ENCODE assay signal across 14 mouse cellular contexts in genomic region chr1:92905703-92906310, GRCm38 (mm10). TPM values are rescaled to one million over a fixed set of nuclear protein-coding genes. Genes with fewer than 3 reads are reported as not detected.
DNase-seq lines count a peak whose midpoint lies in the region; ATAC-seq and TF ChIP-seq lines count a peak whose summit lies in the region.
"Had no signal": no experiment of that assay in that cellular context is flagged by ENCODE, and none has a peak within 500 bp of the region (broad histone marks: within the 10 kb centered on the region; RNA-seq: fewer than 3 reads in every experiment).

No protein-coding gene starts in this region.

- H3K27me3 ChIP-seq in lung, postnatal 0 days (replicated peaks; ENCODE audit: insufficient read depth, low read length) = no peaks in the 10 kb centered on the region
- 0 out of 4 replicates have a peak, but pooled peaks cover 2 to 4% of the 10 kb centered on the region in 2 experiments for H3K27me3 ChIP-seq in MEL (ENCODE audit: control insufficient read depth in 1 of 2, insufficient read depth in 2 of 2, low read length in 2 of 2)
- H3K27me3 ChIP-seq in small intestine, adult 2 months (ENCODE audit: control insufficient read depth, insufficient read depth, low read length) = no peaks in the 10 kb centered on the region
- no peaks in the 10 kb centered on the region for H3K27me3 ChIP-seq in kidney, embryonic 14.5 days (ENCODE audit: control insufficient read depth, insufficient read depth, low read length)

- no peaks in the 10 kb centered on the region for H3K9me3 ChIP-seq in lung, postnatal 0 days (ENCODE audit: low read length)
- H3K9me3 ChIP-seq in MEL (replicated peaks; ENCODE audit: insufficient read depth, low read length) = no peaks in the 10 kb centered on the region
- H3K9me3 ChIP-seq in kidney, embryonic 14.5 days (ENCODE audit: control insufficient read depth, low read length) = no peaks in the 10 kb centered on the region
- H3K9me3 ChIP-seq: heart, embryonic 10.5 days; neural tube, embryonic 13.5 days had no signal

- peaks cover 17% of the 10 kb centered on the region for H3K79me2 ChIP-seq in MEL (ENCODE audit: control insufficient read depth, insufficient read depth, low read length, poor library complexity)

- no peak for ATAC-seq in lung, postnatal 0 days
- no peak for ATAC-seq in kidney, embryonic 14.5 days (ENCODE audit: low FRiP score, low TSS enrichment)

- intact Hi-C loops in gastrocnemius, postnatal 14 days (cut with DNase I; ENCODE audit: low total_unique reads) = no loop called here

- H3K36me3 ChIP-seq in lung, postnatal 0 days (ENCODE audit: insufficient read depth, low read length) = no peaks in the 10 kb centered on the region
- H3K36me3 ChIP-seq in MEL (ENCODE audit: control insufficient read depth in 1 of 2, insufficient read depth in 2 of 2, low read length in 2 of 2) = peaks cover 0 to 25% of the 10 kb centered on the region in 2 experiments; a peak in 2 of 4 replicates
- H3K36me3 ChIP-seq in small intestine, adult 2 months (ENCODE audit: control insufficient read depth, insufficient read depth, low read length) = no peaks in the 10 kb centered on the region
- H3K36me3 ChIP-seq in kidney, embryonic 14.5 days (ENCODE audit: control insufficient read depth, insufficient read depth, low read length) = no peaks in the 10 kb centered on the region
- H3K36me3 ChIP-seq: heart, embryonic 10.5 days; neural tube, embryonic 13.5 days had no signal

- no peak overlapping the region for H3K27ac ChIP-seq in lung, postnatal 0 days (ENCODE audit: low read length)
- no peak overlapping the region for H3K27ac ChIP-seq in MEL (ENCODE audit: control insufficient read depth, low read depth, low read length)
- peak overlapping the region; percentile 51; the same call in 1 of the 2 replicates for H3K27ac ChIP-seq in small intestine, adult 2 months (ENCODE audit: insufficient read depth, low read depth, low read length)
- H3K27ac ChIP-seq in kidney, embryonic 14.5 days (ENCODE audit: low read depth, low read length) = no peak overlapping the region

- H3K4me2 ChIP-seq in lung, postnatal 0 days (replicated peaks; ENCODE audit: low read depth, low read length) = no peak overlapping the region
- H3K4me2 ChIP-seq in kidney, embryonic 14.5 days (replicated peaks; ENCODE audit: low read depth, low read length) = no peak overlapping the region

- 79% methylated on average over 2 of the region's 2 CpGs for WGBS in lung, postnatal 0 days
- 92% methylated on average over 2 of the region's 2 CpGs for WGBS in small intestine, adult 2 months
- 85% methylated on average over 2 of the region's 2 CpGs for WGBS in kidney, embryonic 14.5 days

- TF ChIP-seq RAD21 in MEL (IDR thresholded peaks at IDR 0.05; ENCODE audit: low read depth, low read length) = no peak

- peak; percentile 15 for DNase-seq in gastrocnemius, postnatal 10 days
- DNase-seq in gastrocnemius, postnatal 14 days = no peak
- peak; percentile 24 for DNase-seq in lung, postnatal 0 days (ENCODE audit: low spot score)
- DNase-seq in lung, postnatal 14 days = no peak
- DNase-seq in MEL (ENCODE audit: low read depth, low spot score) = no peak
- DNase-seq: adrenal gland, adult 2 months; cerebellum, adult 2 months had no signal

- H3K9ac ChIP-seq in lung, postnatal 0 days (replicated peaks; ENCODE audit: low read depth) = no peak overlapping the region
- no peak overlapping the region for H3K9ac ChIP-seq in MEL (ENCODE audit: control insufficient read depth, low read depth, low read length, poor library complexity, severe bottlenecking)
- no peak overlapping the region for H3K9ac ChIP-seq in kidney, embryonic 14.5 days (ENCODE audit: low read depth, low read length)

- TF ChIP-seq POLR2A in MEL (IDR thresholded peaks at IDR 0.05; ENCODE audit: control insufficient read depth in 1 of 2, insufficient read depth in 1 of 2, low read depth in 1 of 2, low read length in 2 of 2, poor library complexity in 1 of 2) = no peak
- TF ChIP-seq POLR2A in small intestine, adult 2 months (IDR thresholded peaks at IDR 0.05; ENCODE audit: low read depth, low read length) = no peak

- no peak for TF ChIP-seq EP300 in lung, postnatal 0 days (IDR thresholded peaks at IDR 0.05)
- no peak for TF ChIP-seq EP300 in MEL (IDR thresholded peaks at IDR 0.05; ENCODE audit: low read depth in 1 of 2, low read length in 2 of 2)

- no peak overlapping the region for H3K4me3 ChIP-seq in lung, postnatal 0 days (ENCODE audit: low read depth, low read length)
- no peak overlapping the region for H3K4me3 ChIP-seq in MEL (ENCODE audit: control insufficient read depth in 1 of 2, insufficient read depth in 1 of 2, low read depth in 2 of 2, low read length in 2 of 2)
- no peak overlapping the region for H3K4me3 ChIP-seq in small intestine, adult 2 months (ENCODE audit: low read depth, low read length)
- H3K4me3 ChIP-seq in kidney, embryonic 14.5 days (ENCODE audit: low read length) = no peak overlapping the region

- no peak for TF ChIP-seq CTCF in lung, postnatal 0 days (IDR thresholded peaks at IDR 0.05)
- TF ChIP-seq CTCF in MEL (IDR thresholded peaks at IDR 0.05 in 2 of 3, conservative IDR thresholded peaks at IDR 0.05 in 1 of 3; ENCODE audit: control insufficient read depth in 1 of 3, insufficient read depth in 1 of 3, low read depth in 2 of 3, low read length in 3 of 3, poor library complexity in 1 of 3, severe bottlenecking in 1 of 3) = no peak
- no peak for TF ChIP-seq CTCF in small intestine, adult 2 months (IDR thresholded peaks at IDR 0.05; ENCODE audit: extremely low read depth, insufficient read length, insufficient replicate concordance, low read depth, low read length)

- peaks cover 16% of the 10 kb centered on the region for H3K4me1 ChIP-seq in lung, postnatal 0 days (ENCODE audit: insufficient read depth, low read depth, low read length)
- H3K4me1 ChIP-seq in MEL (ENCODE audit: control insufficient read depth in 1 of 2, insufficient read depth in 2 of 2, low read length in 2 of 2) = peaks cover 11 to 28% of the 10 kb centered on the region in 2 experiments
- H3K4me1 ChIP-seq in small intestine, adult 2 months (ENCODE audit: control insufficient read depth, insufficient read depth, insufficient read length, low read length) = peaks cover 24% of the 10 kb centered on the region
- peaks cover 23% of the 10 kb centered on the region; the same call in 1 of the 2 replicates for H3K4me1 ChIP-seq in kidney, embryonic 14.5 days (ENCODE audit: control insufficient read depth, insufficient read depth, low read length)

TF ChIP-seq in MEL, 35 proteins besides CTCF, POLR2A, EP300 and RAD21:
- TF ChIP-seq JUND (IDR thresholded peaks at IDR 0.05; ENCODE audit: low read depth, low read length) (no peak), NELFE (IDR thresholded peaks at IDR 0.05; ENCODE audit: low read depth, low read length) (peak; percentile 13; the same call in 1 of the 2 replicates)

RNA-seq across cellular contexts. Expression of gene Dusp28, which starts 1.0 kb away (rescaled TPM):
- 10 to 100 TPM; 21.6 to 25.5 TPM for total RNA-seq in gastrocnemius, postnatal 10 days (2021)
- 10 to 100 TPM; 25.7 to 26.0 TPM for total RNA-seq in gastrocnemius, postnatal 14 days (2021)
- 16.3 and 18.3 TPM in 2 replicates for polyA plus RNA-seq in lung, postnatal 0 days (2015; fragmentation: Nextera tagmentation; extraction: Ambion mirVana)
- 10.1 and 11.9 TPM in 2 replicates for total RNA-seq in MEL (2012; rRNA removed)
- polyA plus RNA-seq in MEL (2012; ENCODE audit: insufficient read depth in 1 of 2, insufficient read length in 2 of 2, low read depth in 1 of 2, low replicate concordance in 2 of 2, missing spikeins in 1 of 2) = 10 to 100 TPM in 1 of 2 experiments, not detected in 1; 12.0 TPM
- polyA plus RNA-seq in small intestine, adult 2 months (2012; rRNA removed) = 21.5 and 29.9 TPM in 2 replicates
- polyA plus RNA-seq in kidney, embryonic 14.5 days (2014; fragmentation: Nextera tagmentation; extraction: Ambion mirVana) = 12.5 and 13.7 TPM in 2 replicates

RNA-seq across cellular contexts. Expression of gene Ankmy1, which starts 3.1 kb away (rescaled TPM):
- total RNA-seq in gastrocnemius, postnatal 10 days (2021) = under 1 TPM; 0.27 to 0.28 TPM
- total RNA-seq in gastrocnemius, postnatal 14 days (2021) = under 1 TPM; 0.14 to 0.22 TPM
- polyA plus RNA-seq in lung, postnatal 0 days (2015; fragmentation: Nextera tagmentation; extraction: Ambion mirVana) = 0.50 and 0.57 TPM in 2 replicates
- total RNA-seq in MEL (2012; rRNA removed) = 0.07 TPM in 1 of 2 replicates, not detected in the other
- polyA plus RNA-seq in MEL (2012; ENCODE audit: insufficient read depth in 1 of 2, insufficient read length in 2 of 2, low read depth in 1 of 2, low replicate concordance in 2 of 2, missing spikeins in 1 of 2) = under 1 TPM in 1 of 2 experiments, not detected in 1; 0.08 TPM
- polyA plus RNA-seq in small intestine, adult 2 months (2012; rRNA removed) = 0.15 TPM in 1 of 2 replicates, not detected in the other
- polyA plus RNA-seq in kidney, embryonic 14.5 days (2014; fragmentation: Nextera tagmentation; extraction: Ambion mirVana) = 1.1 and 1.4 TPM in 2 replicates
- total RNA-seq: gastrocnemius, postnatal 25 days; heart, postnatal 25 days; midbrain, postnatal 0 days had no signal

RNA-seq across cellular contexts. Expression of gene Rnpepl1, which starts 4.8 kb away (rescaled TPM):
- total RNA-seq in gastrocnemius, postnatal 10 days (2021) = 10 to 100 TPM; 61.4 to 62.3 TPM
- 10 to 100 TPM; 57.0 to 60.7 TPM for total RNA-seq in gastrocnemius, postnatal 14 days (2021)
- polyA plus RNA-seq in lung, postnatal 0 days (2015; fragmentation: Nextera tagmentation; extraction: Ambion mirVana) = 58.7 and 60.7 TPM in 2 replicates
- 25.2 and 31.1 TPM in 2 replicates for total RNA-seq in MEL (2012; rRNA removed)
- 10 to 100 TPM in 1 of 2 experiments, not detected in 1; 91.0 TPM for polyA plus RNA-seq in MEL (2012; ENCODE audit: insufficient read depth in 1 of 2, insufficient read length in 2 of 2, low read depth in 1 of 2, low replicate concordance in 2 of 2, missing spikeins in 1 of 2)
- 240 and 410 TPM in 2 replicates for polyA plus RNA-seq in small intestine, adult 2 months (2012; rRNA removed)
- 27.4 and 36.3 TPM in 2 replicates for polyA plus RNA-seq in kidney, embryonic 14.5 days (2014; fragmentation: Nextera tagmentation; extraction: Ambion mirVana)

RNA-seq across cellular contexts. Expression of gene Capn10, which starts 28.4 kb away (rescaled TPM):
- total RNA-seq in gastrocnemius, postnatal 10 days (2021) = 1 to 10 TPM; 5.5 to 7.9 TPM
- total RNA-seq in gastrocnemius, postnatal 14 days (2021) = 1 to 10 TPM; 4.1 to 4.7 TPM
- 16.3 and 16.6 TPM in 2 replicates for polyA plus RNA-seq in lung, postnatal 0 days (2015; fragmentation: Nextera tagmentation; extraction: Ambion mirVana)
- 30.5 and 30.7 TPM in 2 replicates for total RNA-seq in MEL (2012; rRNA removed)
- polyA plus RNA-seq in MEL (2012; ENCODE audit: insufficient read depth in 1 of 2, insufficient read length in 2 of 2, low read depth in 1 of 2, low replicate concordance in 2 of 2, missing spikeins in 1 of 2) = 10 to 100 TPM in 1 of 2 experiments, not detected in 1; 43.3 TPM
- polyA plus RNA-seq in small intestine, adult 2 months (2012; rRNA removed) = 13.7 and 29.0 TPM in 2 replicates
- polyA plus RNA-seq in kidney, embryonic 14.5 days (2014; fragmentation: Nextera tagmentation; extraction: Ambion mirVana) = 24.9 and 28.7 TPM in 2 replicates

RNA-seq across cellular contexts. Expression of gene Gpr35, which starts 44.9 kb away (rescaled TPM):
- total RNA-seq in gastrocnemius, postnatal 10 days (2021) = under 1 TPM; 0.12 to 0.56 TPM
- total RNA-seq in gastrocnemius, postnatal 14 days (2021) = under 1 TPM; 0.16 to 0.43 TPM
- 1.2 and 1.7 TPM in 2 replicates for polyA plus RNA-seq in lung, postnatal 0 days (2015; fragmentation: Nextera tagmentation; extraction: Ambion mirVana)
- not detected in 2 replicates for total RNA-seq in MEL (2012; rRNA removed)
- under 1 TPM in 1 of 2 experiments, not detected in 1; 0.22 TPM for polyA plus RNA-seq in MEL (2012; ENCODE audit: insufficient read depth in 1 of 2, insufficient read length in 2 of 2, low read depth in 1 of 2, low replicate concordance in 2 of 2, missing spikeins in 1 of 2)
- polyA plus RNA-seq in small intestine, adult 2 months (2012; rRNA removed) = 16.4 and 25.9 TPM in 2 replicates
- polyA plus RNA-seq in kidney, embryonic 14.5 days (2014; fragmentation: Nextera tagmentation; extraction: Ambion mirVana) = 0.16 and 0.45 TPM in 2 replicates

Comparison
In these comparisons a context has a peak if more than half of its experiments do, and no peak if none do; other contexts are left out.
1. DNase-seq: peak in gastrocnemius, postnatal 10 days (single experiment) and lung, postnatal 0 days (single experiment); none in gastrocnemius, postnatal 14 days (single experiment), lung, postnatal 14 days (single experiment) and MEL (single experiment).